Mouse (Mus musculus) lung, postnatal 0 days (tissue): Measurements from ENCODE around the gene Mafg. TPM values are rescaled to one million over a fixed set of nuclear protein-coding genes. Genes with fewer than 3 reads are reported as not detected.
A peak's percentile ranks its signal among the peaks of the same experiment; 100 is the strongest.
"Not testable (repeated sequence)": the region's sequence is repeated elsewhere in the genome, so short reads cannot be mapped to it uniquely, and the experiment has no call there.

Source experiments
- ATAC-seq: fragments of 200-750 bp; cut with Nextera tagmentation; 2 replicates; pipeline ENCODE4 v1.8.0; 2017; ENCODE audit warnings: moderate library complexity
- DNase-seq: peaks from one replicate; pipeline ENCODE4 v3.0.0-alpha.2; 2016; ENCODE audit warnings: low spot score
- H3K27ac ChIP-seq: fragments of 300-500 bp; sonication (generic); 2 replicates; pipeline ENCODE4 v1.5.1; 2014; ENCODE audit warnings: antibody characterized with exemption, mild to moderate bottlenecking, low read length, mixed read lengths
- H3K27me3 ChIP-seq: fragments of 300-500 bp; sonication (generic); replicated peaks from 2 replicates; pipeline ENCODE4 v1.6.1; 2014; ENCODE audit warnings: low read length, mixed read lengths; ENCODE audit not compliant: insufficient read depth
- H3K36me3 ChIP-seq: fragments of 300-500 bp; sonication (generic); 2 replicates; pipeline ENCODE4 v1.6.1; 2014; ENCODE audit warnings: low read length, mixed read lengths; ENCODE audit not compliant: insufficient read depth
- H3K4me1 ChIP-seq: fragments of 300-500 bp; sonication (generic); 2 replicates; pipeline ENCODE4 v1.6.1; 2014; ENCODE audit warnings: antibody characterized with exemption, low read depth, low read length, mixed read lengths; ENCODE audit not compliant: insufficient read depth
- H3K4me2 ChIP-seq: fragments of 300-500 bp; sonication (generic); replicated peaks from 2 replicates; pipeline ENCODE4 v1.6.1; 2014; ENCODE audit warnings: low read depth, mild to moderate bottlenecking, low read length, moderate library complexity, mixed read lengths
- H3K4me3 ChIP-seq: fragments of 300-500 bp; sonication (generic); 2 replicates; pipeline ENCODE4 v1.5.1; 2014; ENCODE audit warnings: low read depth, low read length
- H3K9ac ChIP-seq: fragments of 300-500 bp; sonication (generic); replicated peaks from 2 replicates; pipeline ENCODE4 v1.6.1; 2014; ENCODE audit warnings: low read depth, mild to moderate bottlenecking
- H3K9me3 ChIP-seq: fragments of 300-500 bp; sonication (generic); 2 replicates; pipeline ENCODE4 v1.6.1; 2016; ENCODE audit warnings: low read length, mixed read lengths
- CTCF ChIP-seq: IDR thresholded peaks from 2 replicates; pipeline ENCODE4 v1.5.1; 2016; ENCODE audit warnings: antibody characterized with exemption, mild to moderate bottlenecking
- EP300 ChIP-seq: IDR thresholded peaks from 2 replicates; pipeline ENCODE4 v1.6.1; 2016; ENCODE audit warnings: antibody characterized with exemption, mild to moderate bottlenecking, control low read depth
- WGBS: fragments of 180-500 bp; shearing (Covaris S2); extraction: QIAGEN DNeasy Blood & Tissue Kit; methylation state at CpG from one replicate; pipeline ENCODE4 v1.1.7; 2014; 5-methylcytosine and 5-hydroxymethylcytosine counted together
- polyA plus RNA-seq: library from polyadenylated mRNA; unstranded; fragments of >200 nt; fragmentation: Nextera tagmentation; extraction: Ambion mirVana; gene quantifications from 2 replicates; pipeline ENCODE4 v1.2.1, GENCODE M21; 2015

The Mafg gene
- 25.9 and 28.3 TPM in 2 replicates for polyA plus RNA-seq

- DNase-seq (peak; percentile 98), ATAC-seq (peak; percentile 90)
- Histone ChIP-seq H3K4me3 (peak within 1 kb of the TSS; percentile 92), H3K36me3 (no peaks in the 10 kb centered on the region), H3K4me2 (peak within 1 kb of the TSS; percentile 87), H3K27ac (peak within 1 kb of the TSS; percentile 92), H3K4me1 (peaks cover 19% of the 10 kb centered on the region), H3K27me3 (no peaks in the 10 kb centered on the region), H3K9ac (peak within 1 kb of the TSS; percentile 90), H3K9me3 (no peaks in the 10 kb centered on the region)
- TF ChIP-seq EP300 (no peak), CTCF (no peak)
- WGBS = 11% methylated on average over 52 of the region's 58 CpGs
Measured at GRCm38 (mm10) chr11:120633520-120634343, at the start of gene Mafg. Mafg (minus strand) TSS chr11:120633600.

- Histone ChIP-seq H3K4me1 (peaks cover 10% of the 10 kb centered on the region), H3K4me2 (no peak overlapping the region), H3K4me3 (no peak overlapping the region), H3K27ac (no peak overlapping the region), H3K9me3 (no peaks in the 10 kb centered on the region), H3K27me3 (no peaks in the 10 kb centered on the region), H3K9ac (no peak overlapping the region), H3K36me3 (peaks cover 17% of the 10 kb centered on the region; the same call in 1 of the 2 replicates)
- ATAC-seq = no peak
- no peak for DNase-seq
- WGBS = 83% methylated on average over 5 of the region's 5 CpGs
- TF ChIP-seq EP300 (no peak), CTCF (no peak)
Measured at GRCm38 (mm10) chr11:120682683-120683082, 49.3 kb upstream of the Mafg start.

- TF ChIP-seq EP300 = no peak
- peak; percentile 73 for TF ChIP-seq CTCF
- H3K9me3 ChIP-seq = no peaks in the 10 kb centered on the region
- 0 out of 2 replicates have a peak, but pooled peaks have one; percentile 13 for ATAC-seq
- WGBS = 68% methylated on average over 3 of the region's 3 CpGs
- H3K9ac ChIP-seq = no peak overlapping the region
- H3K27ac ChIP-seq = no peak overlapping the region
- no peaks in the 10 kb centered on the region for H3K27me3 ChIP-seq
- H3K4me3 ChIP-seq = no peak overlapping the region
- DNase-seq = peak; percentile 52
- H3K36me3 ChIP-seq = peaks cover 9% of the 10 kb centered on the region; the same call in 1 of the 2 replicates
- no peaks in the 10 kb centered on the region; the same call in 1 of the 2 replicates for H3K4me1 ChIP-seq
- no peak overlapping the region for H3K4me2 ChIP-seq
Measured at GRCm38 (mm10) chr11:120679909-120680308, 46.5 kb upstream of the Mafg start.

- Histone ChIP-seq H3K9ac (no peak overlapping the region), H3K4me1 (peaks cover 6% of the 10 kb centered on the region), H3K4me3 (no peak overlapping the region), H3K9me3 (no peaks in the 10 kb centered on the region), H3K27ac (no peak overlapping the region), H3K36me3 (peaks cover 9% of the 10 kb centered on the region; the same call in 1 of the 2 replicates), H3K27me3 (no peaks in the 10 kb centered on the region), H3K4me2 (no peak overlapping the region)
- TF ChIP-seq CTCF = no peak
- TF ChIP-seq EP300 = no peak
- ATAC-seq (no peak), DNase-seq (no peak)
- WGBS = 84% methylated on average over 4 of the region's 4 CpGs
Measured at GRCm38 (mm10) chr11:120676951-120677350, 43.6 kb upstream of the Mafg start.

- H3K4me2 ChIP-seq, DNase-seq, H3K36me3 ChIP-seq, H3K9ac ChIP-seq, H3K27ac ChIP-seq, H3K27me3 ChIP-seq, H3K4me1 ChIP-seq, H3K4me3 ChIP-seq, ATAC-seq, H3K9me3 ChIP-seq: not testable (repeated sequence)
- 81% methylated on average over 5 of the region's 5 CpGs for WGBS
Measured at GRCm38 (mm10) chr11:120675875-120676274, 42.5 kb upstream of the Mafg start.

- DNase-seq = no peak
- H3K9me3 ChIP-seq = no peaks in the 10 kb centered on the region
- H3K4me3 ChIP-seq = peak overlapping the region; percentile 79
- H3K27ac ChIP-seq = peak overlapping the region; percentile 86
- no peaks in the 10 kb centered on the region for H3K36me3 ChIP-seq
- peaks cover 6% of the 10 kb centered on the region for H3K4me1 ChIP-seq
- no peaks in the 10 kb centered on the region for H3K27me3 ChIP-seq
- peak; percentile 3; the same call in 1 of the 2 replicates for ATAC-seq
- H3K4me2 ChIP-seq = peak overlapping the region; percentile 79
- H3K9ac ChIP-seq = peak overlapping the region; percentile 62
- 26% methylated on average over 12 of the region's 12 CpGs for WGBS
- TF ChIP-seq EP300 = no peak
Measured at GRCm38 (mm10) chr11:120673594-120674122, 40.3 kb upstream of the Mafg start.
